Mouse (Mus musculus) bone marrow, adult 2 months (tissue): ENCODE data around the gene Cdon.

Experiments used
- CTCF ChIP-seq: fragments of 200-500 bp; IDR thresholded peaks from 2 replicates; pipeline ENCODE4 v1.5.1; 2011; ENCODE audit warnings: low read length, control low read depth; ENCODE audit not compliant: control insufficient read depth, insufficient read depth
- POLR2A ChIP-seq: fragments of 200-500 bp; IDR thresholded peaks from 2 replicates; pipeline ENCODE4 v1.6.1; 2011; ENCODE audit warnings: low read depth, mild to moderate bottlenecking, control low read depth, low read length, borderline replicate concordance; ENCODE audit not compliant: control insufficient read depth

DNA sequence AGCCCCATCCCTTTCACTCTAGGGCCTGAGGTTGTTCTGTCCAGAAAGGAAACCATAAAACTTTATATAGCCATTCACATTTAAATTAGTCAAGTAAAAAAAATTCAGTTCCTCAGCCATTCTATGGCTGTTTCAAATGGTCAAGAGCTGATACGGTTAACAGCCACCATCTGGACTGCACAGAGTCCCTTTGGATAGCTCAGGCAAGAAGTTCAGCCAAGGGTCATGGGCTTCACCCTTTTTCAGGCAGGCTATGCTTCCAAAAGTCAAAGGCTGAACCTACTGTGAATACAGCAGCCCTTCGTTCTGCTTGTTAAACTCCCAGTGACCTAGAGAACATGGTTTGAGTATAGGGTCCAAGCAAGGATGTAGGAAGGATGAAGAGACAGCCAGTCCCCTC is 123.7 kb downstream of the Cdon start:
- TF ChIP-seq CTCF, result no peak
- no peak for TF ChIP-seq POLR2A
